Comparison of ENCODE assay signal across 8 mouse cellular contexts in the genomic region with DNA sequence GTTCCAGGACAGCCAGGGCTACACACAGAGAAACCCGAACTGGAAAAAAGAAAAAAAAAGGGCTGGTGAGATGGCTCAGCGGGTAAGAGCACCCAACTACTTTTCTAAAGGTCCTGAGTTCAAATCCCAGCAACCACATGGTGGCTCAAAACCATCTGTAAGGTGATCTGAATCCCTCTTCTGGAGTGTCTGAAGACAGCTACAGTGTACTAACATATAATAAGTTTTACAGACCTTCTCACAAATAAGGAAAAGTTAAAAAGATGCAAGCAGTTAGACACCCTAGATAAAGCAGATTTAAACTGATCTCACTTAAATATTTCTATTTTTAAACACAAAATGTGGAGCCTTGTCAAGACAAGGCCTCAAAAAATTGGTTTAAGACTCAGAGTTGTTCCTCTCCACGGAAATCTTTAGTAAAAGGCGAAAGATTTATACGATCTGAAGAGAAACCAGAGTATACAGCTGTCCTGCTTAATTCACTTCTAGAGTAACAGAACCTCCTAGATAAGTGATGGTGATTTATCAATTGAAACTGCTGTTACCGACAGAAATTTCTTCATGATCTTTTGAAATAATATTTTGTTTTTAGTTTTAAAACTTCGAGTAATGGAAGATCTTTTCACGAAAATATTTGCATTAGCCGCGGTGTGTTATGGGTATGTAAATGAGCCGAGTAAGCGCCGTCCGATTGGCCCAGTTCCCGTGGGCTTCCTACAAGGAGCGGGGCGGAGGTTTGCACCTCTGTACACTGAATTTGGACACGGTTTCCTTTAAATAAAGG. TPM values are rescaled to one million over a fixed set of nuclear protein-coding genes. Genes with fewer than 3 reads are reported as not detected.
A peak's percentile ranks its signal among the peaks of the same experiment; 100 is the strongest.
DNase-seq lines count a peak whose midpoint lies in the region; ATAC-seq lines count a peak whose summit lies in the region.

No protein-coding gene starts in this region.

- ATAC-seq in intestine, embryonic 14.5 days (replicated peaks; ENCODE audit: low FRiP score, low TSS enrichment, low read depth) = peak; percentile 85
- ATAC-seq in megakaryocyte-erythroid progenitor cell, adult 5-6 weeks (replicated peaks; ENCODE audit: low FRiP score, low TSS enrichment, poor library complexity, severe bottlenecking) = peak; percentile 76

- H3K9me3 ChIP-seq in intestine, embryonic 14.5 days (ENCODE audit: control insufficient read depth, low read length) = no peaks in the 10 kb centered on the region

- peak overlapping the region; percentile 77 for H3K27ac ChIP-seq in intestine, embryonic 14.5 days (ENCODE audit: low read depth)

- peak; percentile 86 for DNase-seq in adrenal gland, adult 2 months
- peak; percentile 93 for DNase-seq in embryo, embryonic 11 days
- peak; percentile 70 for DNase-seq in gastrocnemius, postnatal 25 days
- DNase-seq in intestine, embryonic 14.5 days (ENCODE audit: low spot score) = peak; percentile 84
- peak; percentile 86 to 91 for DNase-seq in left cerebral cortex, postnatal 14 days (ENCODE audit: low spot score in 2 of 2)
- peak; percentile 71 for DNase-seq in right cerebral cortex, postnatal 25 days
- peak; percentile 87 for DNase-seq in yolk sac, embryonic 10.5 days (ENCODE audit: low spot score)

- H3K27me3 ChIP-seq in intestine, embryonic 14.5 days (replicated peaks; ENCODE audit: control insufficient read depth, insufficient read depth, low read length) = no peaks in the 10 kb centered on the region

- peaks cover 5% of the 10 kb centered on the region; the same call in 1 of the 2 replicates for H3K4me1 ChIP-seq in intestine, embryonic 14.5 days (replicated peaks; ENCODE audit: control insufficient read depth, insufficient read depth, low read length)

- WGBS in intestine, embryonic 14.5 days = 1% methylated on average over 18 of the region's 18 CpGs

- H3K4me2 ChIP-seq in intestine, embryonic 14.5 days (ENCODE audit: low read length) = peak overlapping the region; percentile 74

- intact Hi-C loops in left cerebral cortex, postnatal 14 days (cut with DNase I) = no loop called here

- H3K4me3 ChIP-seq in intestine, embryonic 14.5 days (ENCODE audit: low read depth, low read length) = peak overlapping the region; percentile 45

- peak overlapping the region; percentile 54 for H3K9ac ChIP-seq in intestine, embryonic 14.5 days (ENCODE audit: low read length)

- H3K36me3 ChIP-seq in intestine, embryonic 14.5 days (ENCODE audit: control insufficient read depth, insufficient read depth, low read length) = no peaks in the 10 kb centered on the region

RNA-seq across cellular contexts. Expression of a gene that starts 6.4 kb away (rescaled TPM):
- 10 to 100 TPM; 13.5 to 22.3 TPM for total RNA-seq in adrenal gland, adult 2 months (2021)
- polyA plus RNA-seq in adrenal gland, adult 2 months (2012; rRNA removed) = 41.9 and 49.8 TPM in 2 replicates
- total RNA-seq in gastrocnemius, postnatal 25 days (2021) = 1 to 10 TPM; 3.8 to 5.3 TPM
- polyA plus RNA-seq in intestine, embryonic 14.5 days (2014; fragmentation: Nextera tagmentation; extraction: Ambion mirVana) = 8.1 and 9.1 TPM in 2 replicates
- total RNA-seq in left cerebral cortex, postnatal 14 days (2021) = 1 to 10 TPM; 3.1 to 3.9 TPM
- total RNA-seq in megakaryocyte-erythroid progenitor cell, adult 5-6 weeks (2014; fragmentation: Nextera tagmentation) = 4.9 and 8.3 TPM in 2 replicates
- 0.30 and 6.7 TPM in 2 replicates for total RNA-seq in megakaryocyte-erythroid progenitor cell, adult 5-6 weeks (2017)

Comparison
In these comparisons a context has a peak if more than half of its experiments do, and no peak if none do; other contexts are left out.
1. Peak in every context shown above with its lines: DNase-seq, ATAC-seq, H3K4me3 ChIP-seq and H3K27ac ChIP-seq.